Mouse (Mus musculus): ENCODE measurements at regions not wholly inside any gene's neighbourhood (a gene's known extent, or its start where the extent isn't known, plus 50 kb on each side); places are given as distances from the start of the nearest gene placed in this dataset.

DNA sequence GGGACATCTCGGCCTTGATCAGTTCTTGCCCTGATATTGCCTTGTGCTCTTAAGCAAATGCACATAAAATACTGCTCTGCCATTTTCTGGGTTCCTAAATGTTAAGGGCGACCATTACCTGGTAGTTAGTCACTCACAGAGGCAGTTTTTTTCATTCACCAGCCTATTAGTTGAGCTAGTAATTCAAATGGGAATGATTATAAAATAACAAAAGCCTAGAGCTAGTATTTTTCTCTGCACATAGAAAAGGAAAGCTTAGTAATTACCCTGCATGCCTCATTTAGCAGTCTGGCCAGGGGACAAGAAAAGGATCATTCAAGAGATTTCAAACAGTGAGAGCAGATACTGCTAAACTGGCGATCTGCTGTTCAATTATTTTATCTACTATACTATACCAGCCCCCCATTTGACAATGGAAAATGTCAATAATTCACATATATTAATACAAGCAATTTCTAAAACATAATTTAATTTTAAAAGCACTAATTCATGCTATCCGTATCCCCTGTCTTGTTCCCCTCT lies 645.1 kb downstream of the Pdha2 start:
- no peak for DNase-seq (ENCODE audit: low spot score in 2 of 2)

DNA sequence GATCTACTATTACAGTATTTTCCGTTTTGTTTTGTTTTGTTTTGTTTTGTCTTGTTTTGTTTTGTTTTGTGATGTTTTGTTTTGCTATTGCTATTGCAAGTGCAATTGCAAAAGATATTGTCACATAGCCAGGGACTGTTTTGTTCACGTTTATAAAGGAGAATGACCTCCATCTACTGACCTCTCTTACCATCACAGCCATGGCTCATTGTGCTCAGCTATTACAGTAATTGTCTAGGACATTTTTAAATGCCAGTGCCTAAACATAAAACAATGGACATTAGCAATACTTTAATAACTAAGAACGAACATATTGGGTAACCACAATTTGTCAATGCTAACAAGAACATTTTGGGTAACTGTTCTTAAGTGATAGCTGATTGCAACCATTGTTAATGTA lies 657.4 kb downstream of the Pdha2 start:
- no peak for DNase-seq (ENCODE audit: low spot score in 2 of 2)

DNA sequence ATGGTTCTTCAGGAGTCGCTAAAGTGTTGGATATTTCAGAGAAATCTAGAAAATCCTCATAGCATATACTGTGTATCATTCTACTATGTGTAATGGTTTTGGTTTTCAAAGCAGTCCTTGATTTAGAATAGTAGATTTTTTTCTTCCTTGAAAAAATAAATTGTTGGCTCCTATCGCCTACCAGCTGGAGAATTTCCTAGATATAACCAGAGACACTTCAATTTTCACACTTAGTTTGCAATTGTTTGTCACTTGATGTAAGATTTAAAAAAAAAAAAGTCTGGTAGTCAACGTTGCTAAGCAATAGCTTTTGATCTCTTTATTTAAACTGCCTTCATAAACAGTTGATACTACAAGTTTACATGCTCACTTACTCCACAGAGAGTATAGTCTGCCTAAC lies 663.7 kb downstream of the Pdha2 start:
- DNase-seq (ENCODE audit: low spot score in 2 of 2), result peak in 1 of 2 experiments; percentile 2

DNA sequence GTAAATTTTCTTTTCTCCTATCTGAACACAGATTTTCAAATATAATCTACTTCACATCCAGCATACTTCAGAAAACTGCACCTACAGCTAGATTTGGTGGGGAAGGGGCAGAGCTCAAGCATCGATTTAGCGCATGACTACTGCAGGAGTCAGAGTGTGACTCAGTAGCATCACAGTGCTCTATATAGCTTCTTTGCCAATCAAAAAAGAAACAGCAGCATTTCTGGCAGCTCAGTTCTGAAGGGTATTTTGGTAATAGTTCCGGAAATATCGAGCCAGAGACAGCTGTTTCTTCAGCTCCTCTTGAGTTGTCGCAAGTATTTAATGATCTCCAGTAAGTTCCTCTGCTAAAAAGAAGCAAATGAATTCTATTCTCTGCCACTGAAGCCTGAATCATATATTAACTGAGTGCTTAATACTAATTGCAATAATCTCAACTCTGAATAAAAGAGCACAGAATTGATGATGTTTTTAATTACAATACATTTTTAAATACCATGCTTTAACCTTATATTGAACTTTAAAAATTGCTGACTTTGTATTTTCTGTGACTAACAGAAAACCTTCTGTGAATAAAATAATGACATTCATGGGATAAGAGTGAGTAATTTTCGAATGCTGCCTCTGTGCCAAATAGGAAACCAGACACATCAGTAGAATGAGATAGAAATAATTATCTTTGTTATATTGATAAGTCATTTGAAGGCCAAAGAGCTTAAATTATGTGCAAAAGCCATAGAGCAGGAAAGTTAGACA lies 680.2 kb downstream of the Pdha2 start:
- DNase-seq (ENCODE audit: low spot score in 2 of 2), result no peak

DNA sequence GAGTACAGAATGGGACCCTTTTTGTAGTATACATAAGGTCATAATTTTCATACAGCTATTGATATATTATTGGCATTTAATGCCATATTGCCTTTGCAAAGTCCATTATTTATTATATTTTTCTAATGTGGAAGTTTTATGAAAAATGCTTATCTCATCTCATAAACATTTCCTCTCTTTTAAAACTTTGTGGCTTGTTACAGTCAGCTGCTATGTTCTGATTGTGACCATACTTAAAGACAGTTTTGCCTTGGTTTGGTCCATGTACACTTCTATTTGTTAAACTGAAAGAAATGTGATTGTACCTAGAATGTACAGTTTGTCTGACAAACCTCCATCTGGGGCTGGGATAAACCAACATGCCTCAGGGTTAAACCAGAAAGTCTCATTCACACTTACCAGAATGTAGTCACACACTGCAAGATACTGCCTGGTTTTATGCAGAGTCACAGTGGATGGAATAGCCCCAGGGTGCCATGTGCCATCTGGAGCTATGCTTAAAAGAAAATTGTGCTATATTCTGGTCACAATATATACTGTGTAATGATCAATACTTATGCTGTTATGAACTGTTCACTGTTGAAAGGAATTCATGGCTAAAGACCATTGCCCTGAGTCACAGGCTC lies 690.4 kb downstream of the Pdha2 start:
- DNase-seq (ENCODE audit: low spot score in 2 of 2), result no peak

DNA sequence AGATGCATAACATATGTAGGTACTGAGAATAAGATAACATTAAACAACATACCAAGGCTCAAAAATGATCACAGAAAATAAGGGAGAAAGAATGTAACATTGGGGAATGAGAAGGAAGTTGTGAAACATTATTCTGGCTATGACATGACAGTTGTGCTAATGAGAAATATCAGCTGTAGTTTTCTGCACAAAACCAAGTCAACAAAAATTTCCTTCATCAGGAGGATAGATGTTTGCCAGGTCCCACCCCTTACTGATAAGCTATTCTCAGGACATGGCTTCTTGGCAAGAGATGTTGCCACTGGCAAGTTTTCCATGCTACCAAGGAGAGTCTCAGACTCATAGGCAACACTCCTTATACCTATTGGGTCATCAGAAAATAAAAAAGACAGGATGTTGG lies 701.3 kb downstream of the Pdha2 start:
- DNase-seq (ENCODE audit: low spot score in 2 of 2), result peak; percentile 53 to 62

DNA sequence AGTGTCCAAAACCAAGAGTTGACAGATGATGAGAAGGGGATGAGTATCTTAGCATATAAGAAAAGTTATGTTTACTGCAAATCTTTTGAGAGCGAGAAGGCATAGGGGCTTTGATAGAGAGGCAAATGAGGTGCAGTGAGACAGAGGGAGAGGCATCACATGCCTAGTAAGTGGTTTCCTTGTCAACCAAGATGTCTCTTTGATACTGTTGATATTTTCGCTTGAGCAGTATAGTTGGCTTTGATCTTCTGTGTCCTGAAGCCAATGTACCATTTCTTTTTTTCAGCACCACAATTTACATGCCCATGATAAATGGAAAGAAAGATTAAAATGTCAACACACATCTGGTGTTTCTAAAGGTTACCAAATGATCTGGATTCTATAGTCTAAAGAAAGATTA lies 702.1 kb downstream of the Pdha2 start:
- no peak for DNase-seq (ENCODE audit: low spot score in 2 of 2)

DNA sequence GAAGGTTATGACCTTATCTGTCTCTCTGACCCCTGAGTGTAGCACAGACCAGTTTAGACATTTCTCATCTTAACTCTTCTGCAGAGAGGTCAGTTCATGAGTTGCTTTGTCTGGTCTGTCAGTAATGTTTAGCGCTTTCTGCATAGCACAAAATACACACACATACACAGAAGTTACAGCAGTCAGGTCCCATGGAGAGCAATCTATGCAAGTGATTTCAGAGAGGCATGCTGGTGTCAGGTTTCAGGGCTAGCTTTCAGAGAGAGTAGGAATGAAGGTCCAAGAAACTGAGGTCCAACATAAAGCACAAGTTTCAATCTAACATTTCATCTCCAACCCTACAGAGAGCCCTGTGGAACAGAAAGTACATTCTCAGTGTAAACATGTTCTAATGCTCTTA lies 718.0 kb downstream of the Pdha2 start:
- DNase-seq (ENCODE audit: low spot score in 2 of 2), result no peak

DNA sequence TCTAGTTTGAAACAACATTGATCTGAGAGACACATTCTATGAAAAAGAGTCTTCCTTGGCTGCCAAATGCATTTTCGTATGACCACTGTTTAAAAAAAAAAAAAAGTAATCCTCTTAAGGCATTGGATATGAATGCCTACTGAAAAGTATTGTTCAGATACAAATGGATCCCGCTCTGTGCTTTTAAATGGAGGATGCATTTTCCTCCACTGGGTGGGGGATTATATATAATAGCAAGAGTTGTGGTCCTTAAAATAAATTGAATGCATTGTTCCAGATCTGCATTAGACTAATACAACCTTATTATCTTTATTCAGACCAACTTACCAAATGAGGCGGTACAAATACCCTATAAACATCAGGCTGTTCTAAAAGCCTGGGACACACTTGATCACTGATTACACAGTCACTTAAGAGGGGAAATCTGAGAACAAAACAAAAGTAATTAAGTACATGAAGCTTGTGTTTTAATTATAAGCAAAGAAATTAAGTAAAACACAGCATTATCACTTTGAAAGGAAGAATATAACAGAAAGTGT lies 734.4 kb downstream of the Pdha2 start:
- DNase-seq (ENCODE audit: low spot score in 2 of 2), result no peak

DNA sequence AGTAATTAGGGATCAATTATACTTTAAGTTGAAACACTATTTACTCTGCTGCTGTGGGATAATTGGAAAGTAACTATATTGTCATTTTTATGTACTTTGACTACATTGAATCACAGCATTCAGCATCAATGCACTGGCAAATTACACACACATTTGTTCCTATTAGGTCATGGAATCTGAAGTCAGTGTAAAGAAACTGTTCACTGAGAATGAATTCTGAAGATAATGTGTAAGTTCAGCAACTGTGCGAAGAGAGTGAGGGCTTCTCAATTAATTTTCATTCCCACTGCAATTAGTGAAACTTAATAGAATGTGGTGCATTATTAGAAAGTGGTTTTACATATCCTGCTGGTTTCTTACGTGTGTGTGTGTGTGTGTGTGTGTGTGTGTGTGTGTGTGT lies 735.6 kb downstream of the Pdha2 start:
- DNase-seq (ENCODE audit: low spot score in 2 of 2), result no peak

DNA sequence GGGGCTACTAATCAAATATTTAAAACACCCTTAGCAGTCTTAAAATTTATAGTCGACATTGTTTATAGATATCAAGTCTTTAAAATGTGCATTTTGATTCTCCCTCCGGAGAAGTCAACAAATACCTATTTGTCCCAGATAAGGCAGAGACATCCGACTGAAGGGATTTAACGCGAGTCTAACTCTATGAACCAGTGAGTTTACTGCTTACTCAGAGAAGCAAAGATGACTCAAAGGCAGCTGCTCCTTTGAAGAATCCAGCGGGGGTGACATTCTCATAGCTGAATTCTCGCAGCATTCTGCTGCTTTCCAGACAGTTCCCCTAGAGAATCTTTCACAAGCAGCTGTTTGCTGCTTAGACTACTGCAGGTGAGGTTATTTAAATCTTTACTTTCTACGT lies 759.6 kb downstream of the Pdha2 start:
- DNase-seq (ENCODE audit: low spot score in 2 of 2), result no peak

DNA sequence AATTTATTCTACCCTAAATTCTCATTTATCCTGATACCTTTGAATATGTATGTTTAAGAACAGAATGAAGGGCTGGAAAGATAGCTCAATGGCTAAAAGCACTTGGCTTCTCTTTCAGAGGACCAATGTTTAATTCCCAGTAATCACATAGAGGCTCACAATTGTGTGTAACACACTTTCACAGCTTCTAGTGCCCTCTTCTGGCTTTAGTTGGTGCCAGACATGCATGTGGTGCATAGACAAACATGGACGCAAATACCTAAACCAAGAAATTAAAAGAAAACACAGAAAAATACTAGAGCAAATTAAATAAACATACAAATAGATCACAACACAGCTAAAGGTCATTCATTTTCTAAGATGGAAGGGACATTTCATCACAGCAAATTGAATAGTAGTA lies 761.0 kb downstream of the Pdha2 start:
- no peak for DNase-seq (ENCODE audit: low spot score in 2 of 2)

DNA sequence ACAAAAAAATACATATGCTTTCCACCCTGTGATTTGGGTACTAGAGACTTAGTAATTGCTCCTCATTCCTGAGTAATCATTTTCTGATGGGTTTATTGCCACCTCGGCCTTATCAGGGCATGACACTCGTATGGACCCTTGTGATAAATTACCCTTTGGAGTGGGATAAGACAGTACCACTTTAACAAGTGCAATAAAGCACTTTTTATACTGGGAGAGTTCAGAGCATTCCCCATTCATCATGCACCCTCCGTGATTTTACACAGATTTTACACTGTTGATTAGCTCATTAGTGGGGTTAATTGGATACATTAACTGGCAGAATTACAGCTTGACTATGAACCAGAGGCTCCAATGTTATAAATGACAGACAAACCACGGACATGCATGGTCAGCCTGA lies 802.9 kb downstream of the Pdha2 start:
- DNase-seq (ENCODE audit: low spot score in 2 of 2), result no peak
